14 mouse cellular contexts compared by ENCODE assay signal in genomic region chr19:53178611-53179528, GRCm38 (mm10). TPM values are rescaled to one million over a fixed set of nuclear protein-coding genes. Genes with fewer than 3 reads are reported as not detected.
DNase-seq lines count a peak whose midpoint lies in the region.
"Had no signal": no experiment of that assay in that cellular context is flagged by ENCODE, and none has a peak within 500 bp of the region (broad histone marks: within the 10 kb centered on the region; RNA-seq: fewer than 3 reads in every experiment).

No protein-coding gene starts in this region.

- peak; percentile 36 to 42 for DNase-seq in cerebellum, adult 18-20 months
- no peak for DNase-seq in cerebellum, adult 9-11 months
- DNase-seq in heart, adult 11 months: peak; percentile 95
- DNase-seq in heart, postnatal 4 days: no peak
- peak; percentile 7 for DNase-seq in kidney, postnatal 10 days
- DNase-seq in kidney, adult 8-10 months: no peak
- DNase-seq in ovary, postnatal 10 days (ENCODE audit: low spot score): no peak
- DNase-seq: gastrocnemius, postnatal 10 days; kidney, postnatal 36 days; liver, postnatal 0 days; right cerebral cortex, adult 18-20 months; right cerebral cortex, postnatal 4 days; thymus, adult 18-20 months; thymus, postnatal 36 days had no signal

RNA-seq across cellular contexts. Expression of gene Add3, which starts 38.6 kb away (rescaled TPM):
- total RNA-seq in heart, postnatal 4 days (2021): 100 to 1,000 TPM in 1 of 2 experiments, 10 to 100 TPM in 1; 99.0 to 102 TPM

Comparison
In these comparisons a context has a peak if more than half of its experiments do, and no peak if none do; other contexts are left out.
1. DNase-seq: peak in cerebellum, adult 18-20 months (2 of 2), heart, adult 11 months (single experiment) and kidney, postnatal 10 days (single experiment); none in cerebellum, adult 9-11 months (single experiment), heart, postnatal 4 days (single experiment), kidney, adult 8-10 months (0 of 2) and ovary, postnatal 10 days (single experiment).